Mouse (Mus musculus) midbrain, embryonic 16.5 days (tissue): ENCODE data around the gene Fam19a2. TPM values are rescaled to one million over a fixed set of nuclear protein-coding genes. Genes with fewer than 3 reads are reported as not detected.

ENCODE experiments used
- ATAC-seq: fragments of 200-750 bp; cut with Nextera tagmentation; 2 replicates; pipeline ENCODE4 v1.8.0; 2017; ENCODE audit warnings: moderate TSS enrichment
- H3K27ac ChIP-seq: fragments of 300-500 bp; sonication (generic); 2 replicates; pipeline ENCODE4 v1.5.1; 2014; ENCODE audit warnings: mild to moderate bottlenecking, low read length, mixed read lengths
- H3K27me3 ChIP-seq: fragments of 300-500 bp; sonication (generic); 2 replicates; pipeline ENCODE4 v1.6.1; 2014; ENCODE audit warnings: low read depth, low read length, mixed read lengths; ENCODE audit not compliant: control insufficient read depth, insufficient read depth
- H3K36me3 ChIP-seq: fragments of 300-500 bp; sonication (generic); 2 replicates; pipeline ENCODE4 v1.6.1; 2014; ENCODE audit warnings: mild to moderate bottlenecking, low read length, moderate library complexity, mixed read lengths; ENCODE audit not compliant: control insufficient read depth, insufficient read depth
- H3K4me1 ChIP-seq: fragments of 300-500 bp; sonication (generic); 2 replicates; pipeline ENCODE4 v1.6.1; 2014; ENCODE audit warnings: mild to moderate bottlenecking, low read length, mixed read lengths; ENCODE audit not compliant: control insufficient read depth, insufficient read depth
- H3K4me2 ChIP-seq: fragments of 300-500 bp; sonication (generic); 2 replicates; pipeline ENCODE4 v1.6.1; 2014; ENCODE audit warnings: mild to moderate bottlenecking, low read length, mixed read lengths
- H3K4me3 ChIP-seq: fragments of 300-500 bp; sonication (generic); 2 replicates; pipeline ENCODE4 v1.5.1; 2014; ENCODE audit warnings: low read depth, mild to moderate bottlenecking, low read length, moderate library complexity, mixed read lengths
- H3K9ac ChIP-seq: fragments of 300-500 bp; sonication (generic); 2 replicates; pipeline ENCODE4 v1.6.1; 2014; ENCODE audit warnings: low read depth, low read length, mixed read lengths
- H3K9me3 ChIP-seq: fragments of 300-500 bp; sonication (generic); replicated peaks from 2 replicates; pipeline ENCODE4 v1.6.1; 2014; ENCODE audit warnings: mild to moderate bottlenecking, low read length, mixed read lengths; ENCODE audit not compliant: control insufficient read depth, poor library complexity, severe bottlenecking
- WGBS: fragments of 180-500 bp; shearing (Covaris S2); extraction: QIAGEN DNeasy Blood & Tissue Kit; methylation state at CpG from one replicate; pipeline ENCODE4 v1.1.7; 2014; 5-methylcytosine and 5-hydroxymethylcytosine counted together
- polyA plus RNA-seq: library from polyadenylated mRNA; unstranded; fragments of >200 nt; fragmentation: Nextera tagmentation; extraction: Ambion mirVana; gene quantifications from 2 replicates; pipeline ENCODE4 v1.2.1, GENCODE M21; 2015

The Fam19a2 gene
- polyA plus RNA-seq, 1 experiment from 2014 or later = 67.4 TPM

DNA sequence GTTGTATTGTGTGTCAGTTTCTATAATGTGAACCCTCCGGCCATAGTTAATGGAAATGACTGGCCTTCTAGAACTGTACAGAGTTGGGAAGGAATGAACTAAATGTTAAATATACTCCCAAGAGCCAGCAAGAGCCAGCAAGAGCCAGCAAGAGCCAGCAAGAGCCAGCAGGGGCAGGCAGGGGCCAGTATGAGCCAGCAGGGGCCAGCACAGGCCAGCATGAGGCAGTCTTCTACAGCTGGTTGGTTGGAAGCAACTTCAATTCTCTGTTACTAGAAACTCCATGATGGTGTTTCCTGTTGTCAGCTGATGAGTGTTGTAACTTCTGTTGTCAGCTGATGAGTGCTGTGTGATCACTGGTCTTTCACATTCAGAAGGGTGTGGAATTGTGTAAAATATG lies 151.2 kb downstream of the Fam19a2 start:
- H3K4me1 ChIP-seq = peaks cover 9% of the 10 kb centered on the region
- no peaks in the 10 kb centered on the region for H3K27me3 ChIP-seq
- WGBS = 91% methylated on average over 1 of the region's 1 CpGs
- H3K27ac ChIP-seq = no peak overlapping the region
- no peaks in the 10 kb centered on the region for H3K9me3 ChIP-seq
- H3K4me3 ChIP-seq = no peak overlapping the region
- H3K36me3 ChIP-seq = no peaks in the 10 kb centered on the region
- no peak overlapping the region for H3K9ac ChIP-seq
- no peak overlapping the region for H3K4me2 ChIP-seq
- ATAC-seq = no peak

DNA sequence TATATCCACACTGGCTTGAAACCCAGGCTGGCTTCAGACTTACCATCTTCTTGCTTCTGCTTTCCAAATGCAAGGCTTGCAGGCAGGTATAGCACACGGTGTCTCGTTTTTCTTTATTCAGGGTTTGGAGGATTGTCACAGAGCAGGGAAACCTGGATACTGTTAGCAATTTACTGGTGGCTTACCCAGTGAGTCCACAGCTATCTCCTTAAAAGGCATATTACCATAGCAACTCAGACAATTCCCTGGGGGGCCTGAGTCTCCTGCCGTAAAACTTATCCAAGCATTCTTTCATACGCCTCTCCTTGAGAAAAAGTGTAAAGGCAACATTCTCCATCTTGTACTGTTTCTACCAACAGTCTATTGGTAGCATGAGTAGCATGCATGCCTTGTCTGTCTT lies 152.2 kb downstream of the Fam19a2 start:
- 0 out of 2 replicates have a peak, but pooled peaks cover 2% of the 10 kb centered on the region for H3K9me3 ChIP-seq
- H3K4me3 ChIP-seq = no peak overlapping the region
- H3K4me1 ChIP-seq = peaks cover 9% of the 10 kb centered on the region
- 46% methylated on average over 4 of the region's 4 CpGs for WGBS
- ATAC-seq = 0 out of 2 replicates have a peak, but pooled peaks have one; percentile 48
- H3K36me3 ChIP-seq = no peaks in the 10 kb centered on the region
- H3K4me2 ChIP-seq = no peak overlapping the region
- H3K27me3 ChIP-seq = no peaks in the 10 kb centered on the region
- no peak overlapping the region for H3K9ac ChIP-seq
- 0 out of 2 replicates have a peak overlapping the region, but pooled peaks have one; percentile 26 for H3K27ac ChIP-seq

DNA sequence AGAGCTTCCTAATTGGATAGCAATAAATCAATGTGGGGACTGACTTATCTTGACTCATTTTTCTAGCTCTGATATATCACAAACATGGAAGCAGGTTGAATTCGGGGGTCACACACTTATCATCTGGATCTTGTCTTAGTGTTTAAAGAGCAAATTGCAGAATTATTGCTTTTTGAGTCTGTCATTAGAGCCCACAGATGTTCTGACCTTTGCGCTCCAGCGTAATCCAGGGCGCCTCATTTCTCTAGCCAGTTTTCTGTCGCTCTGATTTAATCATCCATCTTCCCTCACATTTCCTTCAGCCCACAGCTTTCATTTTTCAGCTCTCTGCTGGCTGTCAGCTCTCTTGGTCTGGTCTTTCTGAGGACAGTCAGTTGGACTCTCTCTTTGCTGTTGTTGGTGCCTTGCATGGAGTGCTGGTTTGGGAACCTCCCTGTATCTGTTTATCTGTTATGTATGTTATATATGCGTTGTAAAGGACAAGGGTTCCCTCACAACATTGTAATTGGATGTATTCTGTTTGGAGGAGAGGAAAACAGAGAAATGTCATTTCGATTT lies 154.9 kb downstream of the Fam19a2 start:
- H3K9me3 ChIP-seq = 0 out of 2 replicates have a peak, but pooled peaks cover 2% of the 10 kb centered on the region
- H3K27me3 ChIP-seq = no peaks in the 10 kb centered on the region
- H3K27ac ChIP-seq = no peak overlapping the region
- no peak for ATAC-seq
- H3K9ac ChIP-seq = no peak overlapping the region
- peaks cover 9% of the 10 kb centered on the region for H3K4me1 ChIP-seq
- no peak overlapping the region for H3K4me3 ChIP-seq
- WGBS = 66% methylated on average over 7 of the region's 7 CpGs
- H3K4me2 ChIP-seq = no peak overlapping the region
- no peaks in the 10 kb centered on the region for H3K36me3 ChIP-seq

DNA sequence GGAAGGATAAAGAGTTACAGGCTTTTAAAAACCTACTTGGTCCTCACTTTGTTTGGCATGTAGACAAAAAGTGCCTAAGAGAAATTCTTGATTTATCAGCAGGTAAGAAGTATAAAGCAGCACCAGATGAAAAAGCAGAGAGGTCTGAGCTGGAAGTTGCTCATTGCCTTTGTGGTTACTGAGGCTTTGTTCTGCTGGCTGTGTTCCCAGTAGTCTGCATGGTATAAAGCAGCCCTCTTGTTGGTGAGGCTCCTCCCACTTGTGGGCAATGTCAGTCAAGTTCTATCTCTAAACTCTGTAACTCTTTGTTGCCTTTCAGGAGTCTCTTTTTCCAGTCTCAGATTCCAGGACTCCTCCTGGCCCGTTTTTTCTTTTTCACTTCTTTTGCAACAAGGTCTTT lies 156.5 kb downstream of the Fam19a2 start:
- no peak overlapping the region for H3K4me3 ChIP-seq
- H3K27ac ChIP-seq = no peak overlapping the region
- no peaks in the 10 kb centered on the region for H3K36me3 ChIP-seq
- H3K27me3 ChIP-seq = no peaks in the 10 kb centered on the region
- no peak for ATAC-seq
- H3K4me2 ChIP-seq = no peak overlapping the region
- H3K9me3 ChIP-seq = 0 out of 2 replicates have a peak, but pooled peaks cover 2% of the 10 kb centered on the region
- 84% methylated on average over 1 of the region's 1 CpGs for WGBS
- H3K4me1 ChIP-seq = peaks cover 9% of the 10 kb centered on the region
- H3K9ac ChIP-seq = no peak overlapping the region

DNA sequence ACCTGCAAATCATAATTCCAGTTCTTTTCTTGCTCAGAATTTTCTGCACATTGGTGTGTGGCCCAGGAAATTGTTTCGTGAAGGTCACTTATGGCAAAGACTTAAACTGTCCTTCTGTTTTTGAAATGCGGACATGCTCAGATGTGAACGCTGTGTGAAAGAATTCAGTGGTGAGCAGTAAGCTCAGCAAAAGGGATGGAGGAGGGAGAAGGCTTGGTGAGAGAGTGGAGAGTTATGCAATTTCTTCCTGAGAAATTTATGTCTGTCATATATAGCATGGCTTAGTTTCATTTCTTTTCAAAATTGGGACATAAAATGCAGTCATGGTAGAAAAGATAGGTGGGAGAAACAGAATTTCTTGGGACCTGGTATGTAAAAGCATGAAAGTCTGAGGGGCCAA lies 160.7 kb downstream of the Fam19a2 start:
- no peak overlapping the region for H3K9ac ChIP-seq
- no peaks in the 10 kb centered on the region for H3K36me3 ChIP-seq
- no peak overlapping the region for H3K27ac ChIP-seq
- no peak overlapping the region for H3K4me3 ChIP-seq
- ATAC-seq = no peak
- H3K4me2 ChIP-seq = no peak overlapping the region
- no peaks in the 10 kb centered on the region for H3K4me1 ChIP-seq
- WGBS = 94% methylated on average over 3 of the region's 3 CpGs
- H3K9me3 ChIP-seq = 0 out of 2 replicates have a peak, but pooled peaks cover 2% of the 10 kb centered on the region
- H3K27me3 ChIP-seq = no peaks in the 10 kb centered on the region

DNA sequence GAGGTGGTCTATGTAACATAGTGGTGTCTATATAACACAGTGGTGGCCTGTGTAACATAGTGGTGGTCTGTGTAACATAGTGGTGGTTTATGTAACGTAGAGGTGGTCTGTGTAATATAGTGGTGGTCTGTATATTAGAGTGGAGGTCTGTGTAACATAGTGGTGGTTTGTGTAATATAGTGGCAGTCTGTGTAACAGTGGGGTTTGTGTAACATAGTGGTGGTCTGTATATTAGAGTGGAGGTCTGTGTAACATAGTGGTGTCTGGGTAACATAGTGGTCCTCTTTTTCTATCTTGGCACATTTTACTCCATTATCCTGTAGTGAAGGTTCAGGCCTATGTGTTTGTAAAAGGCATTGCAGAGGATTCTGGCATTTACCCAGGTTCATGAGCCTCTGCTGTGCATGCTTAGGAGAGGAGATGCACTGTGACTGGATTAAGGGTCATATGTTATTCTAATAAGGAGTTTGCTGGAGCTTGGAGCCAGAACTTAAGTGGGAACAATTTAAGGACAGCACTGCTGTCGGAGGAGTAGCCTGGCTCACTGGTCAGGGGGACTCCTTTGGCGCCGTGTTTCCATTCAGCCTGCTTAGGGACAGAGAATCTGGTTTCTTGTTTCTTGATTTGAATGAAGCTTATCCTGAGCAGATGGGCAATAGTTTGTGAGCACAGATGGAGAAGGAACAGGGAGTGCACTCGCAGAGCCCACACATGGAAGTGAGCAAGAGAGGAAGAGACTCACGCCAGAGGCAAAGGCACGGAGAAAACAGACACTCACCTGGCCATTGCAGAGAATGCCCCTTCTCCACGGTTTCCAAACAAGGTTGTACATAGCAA lies 162.9 kb downstream of the Fam19a2 start:
- Histone ChIP-seq H3K27me3 (no peaks in the 10 kb centered on the region), H3K4me3 (no peak overlapping the region), H3K9ac (no peak overlapping the region), H3K9me3 (no peaks in the 10 kb centered on the region), H3K4me1 (no peaks in the 10 kb centered on the region), H3K36me3 (no peaks in the 10 kb centered on the region), H3K27ac (no peak overlapping the region), H3K4me2 (no peak overlapping the region)
- WGBS = 81% methylated on average over 8 of the region's 8 CpGs
- ATAC-seq = 0 out of 2 replicates have a peak, but pooled peaks have one; percentile 17

DNA sequence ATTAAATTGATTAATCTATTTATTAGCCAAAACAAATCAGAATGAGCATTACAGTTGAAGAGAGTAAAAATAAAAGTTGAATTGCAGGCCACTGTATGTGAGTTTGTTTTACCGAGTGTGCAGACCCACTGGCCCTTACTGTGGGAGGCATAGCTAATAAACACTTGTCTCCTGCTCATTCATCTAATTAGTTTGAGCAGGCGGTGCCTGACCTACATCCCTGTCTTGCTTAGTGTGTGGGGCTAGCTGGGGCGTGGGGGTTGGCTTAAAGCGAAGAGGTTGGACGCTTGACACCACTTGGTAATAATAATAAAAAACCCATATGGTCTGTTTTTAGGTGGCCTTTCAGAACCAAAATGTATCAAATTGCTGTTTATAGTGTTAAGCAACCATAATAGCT lies 167.8 kb downstream of the Fam19a2 start:
- 87% methylated on average over 5 of the region's 5 CpGs for WGBS
- Histone ChIP-seq H3K4me3 (no peak overlapping the region), H3K27ac (no peak overlapping the region), H3K9ac (no peak overlapping the region), H3K36me3 (no peaks in the 10 kb centered on the region), H3K4me2 (no peak overlapping the region), H3K9me3 (no peaks in the 10 kb centered on the region), H3K27me3 (no peaks in the 10 kb centered on the region), H3K4me1 (no peaks in the 10 kb centered on the region)
- ATAC-seq = no peak

DNA sequence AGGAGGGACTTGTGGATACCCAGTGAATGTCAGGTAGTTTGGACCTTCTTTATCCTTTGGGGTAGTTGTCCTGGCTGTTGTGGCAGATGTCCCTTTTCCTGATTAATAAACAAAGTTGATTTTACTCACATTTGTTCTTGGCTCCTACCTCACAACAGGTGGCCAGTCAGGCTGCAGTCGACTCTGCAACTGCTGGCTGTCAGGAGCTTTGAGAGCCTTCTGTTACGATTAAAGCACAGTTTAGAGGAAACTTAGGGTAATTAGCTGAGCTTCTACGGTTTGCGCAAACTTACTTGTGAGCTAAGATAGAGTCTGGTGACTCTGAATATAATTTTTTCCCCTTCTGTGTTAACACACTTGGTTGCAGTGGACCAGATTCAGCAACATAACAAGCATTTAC lies 173.8 kb downstream of the Fam19a2 start:
- no peak overlapping the region for H3K4me3 ChIP-seq
- 74% methylated on average over 4 of the region's 4 CpGs for WGBS

DNA sequence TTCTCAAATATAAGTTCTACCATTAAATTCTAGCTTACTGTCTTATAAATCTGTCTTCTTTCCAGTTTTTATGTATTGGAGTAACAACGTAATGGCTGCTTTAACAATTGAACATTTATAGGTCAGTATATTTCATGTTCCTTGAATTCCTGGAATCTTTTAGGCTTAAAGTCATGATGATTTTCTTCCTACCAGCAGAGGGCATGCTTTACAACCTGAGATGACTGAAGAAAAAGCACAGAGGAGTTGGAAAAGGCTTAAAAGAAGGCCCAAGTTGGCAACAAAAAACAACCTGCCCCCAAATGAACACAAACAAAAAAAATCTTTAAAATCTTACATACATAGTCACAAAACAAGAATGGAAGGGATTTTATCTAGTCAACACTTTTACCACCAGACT lies 193.0 kb downstream of the Fam19a2 start:
- no peaks in the 10 kb centered on the region for H3K9me3 ChIP-seq
- no peaks in the 10 kb centered on the region for H3K36me3 ChIP-seq
- H3K4me1 ChIP-seq = no peaks in the 10 kb centered on the region
- ATAC-seq = no peak
- no peak overlapping the region for H3K4me2 ChIP-seq
- no peaks in the 10 kb centered on the region for H3K27me3 ChIP-seq
- 93% methylated on average over 1 of the region's 1 CpGs for WGBS
- no peak overlapping the region for H3K9ac ChIP-seq
- no peak overlapping the region for H3K27ac ChIP-seq
- H3K4me3 ChIP-seq = no peak overlapping the region

More for the DNA sequence above, 173.8 kb downstream of the Fam19a2 start:
- H3K4me2 ChIP-seq = no peak overlapping the region
- H3K27me3 ChIP-seq = no peaks in the 10 kb centered on the region
- H3K9ac ChIP-seq = no peak overlapping the region
- no peaks in the 10 kb centered on the region for H3K4me1 ChIP-seq
- no peak overlapping the region for H3K27ac ChIP-seq
- ATAC-seq = no peak
- H3K36me3 ChIP-seq = no peaks in the 10 kb centered on the region
- H3K9me3 ChIP-seq = no peaks in the 10 kb centered on the region
